Mouse (Mus musculus) ES-E14 (cell line): Measurements from ENCODE around the gene Lhfp. TPM values are rescaled to one million over a fixed set of nuclear protein-coding genes. Genes with fewer than 3 reads are reported as not detected.

Experiments
- DNase-seq: peaks from one replicate; pipeline ENCODE4 v3.0.0-alpha.2; 2013; ENCODE audit warnings: low read depth, low spot score
- H3K27ac ChIP-seq: 2 replicates; pipeline ENCODE4 v1.5.1; 2012; ENCODE audit warnings: low read depth, mild to moderate bottlenecking, low read length, moderate library complexity, mixed read lengths; ENCODE audit not compliant: poor library complexity, insufficient read depth, severe bottlenecking
- H3K36me3 ChIP-seq: 2 replicates; pipeline ENCODE4 v1.6.1; 2012; ENCODE audit warnings: mild to moderate bottlenecking, low read length, moderate library complexity, mixed read lengths; ENCODE audit not compliant: control insufficient read depth, poor library complexity, insufficient read depth, severe bottlenecking
- H3K4me1 ChIP-seq, 2 experiments: fragments of 150-350 bp in 1 of 2; sonication (generic) in 1 of 2; 2 replicates each; pipeline ENCODE4 v1.6.1; 2012; ENCODE audit warnings: low read length in 2 of 2, mild to moderate bottlenecking in 1 of 2, mixed read lengths in 1 of 2; ENCODE audit not compliant: control insufficient read depth in 2 of 2, insufficient read depth in 2 of 2, poor library complexity in 1 of 2
- H3K4me3 ChIP-seq, 2 experiments: fragments of 150-350 bp in 1 of 2; sonication (generic) in 1 of 2; 2 replicates each; pipeline ENCODE4 v1.5.1; 2012; ENCODE audit warnings: low read length in 2 of 2, low read depth in 1 of 2, mild to moderate bottlenecking in 1 of 2, mixed read lengths in 1 of 2; ENCODE audit not compliant: insufficient read depth in 1 of 2, poor library complexity in 1 of 2, severe bottlenecking in 1 of 2
- H3K9ac ChIP-seq: 2 replicates; pipeline ENCODE4 v1.6.1; 2012; ENCODE audit warnings: low read depth, mild to moderate bottlenecking, low read length, mixed read lengths; ENCODE audit not compliant: poor library complexity, insufficient read depth, severe bottlenecking
- H3K9me3 ChIP-seq: fragments of 150-350 bp; sonication (generic); 2 replicates; pipeline ENCODE4 v1.6.1; 2012; ENCODE audit warnings: low read depth, mild to moderate bottlenecking, low read length; ENCODE audit not compliant: control insufficient read depth, insufficient read depth
- CHD2 ChIP-seq: IDR thresholded peaks from 2 replicates; pipeline ENCODE4 v1.6.1; 2014; ENCODE audit warnings: mild to moderate bottlenecking, low read depth, low read length, inconsistent platforms
- HCFC1 ChIP-seq: IDR thresholded peaks from 2 replicates; pipeline ENCODE4 v1.6.1; 2012; ENCODE audit warnings: low read length, inconsistent platforms, borderline replicate concordance; ENCODE audit not compliant: insufficient read depth
- MAFK ChIP-seq: IDR thresholded peaks from 2 replicates; pipeline ENCODE4 v1.6.1; 2014; ENCODE audit warnings: mild to moderate bottlenecking, low read depth, low read length, inconsistent platforms; ENCODE audit not compliant: insufficient read depth
- ZC3H11A ChIP-seq: IDR thresholded peaks from 2 replicates; pipeline ENCODE4 v1.6.1; 2012; ENCODE audit warnings: low read depth, mild to moderate bottlenecking, inconsistent platforms, low read length, borderline replicate concordance
- ZNF384 ChIP-seq: IDR thresholded peaks from 2 replicates; pipeline ENCODE4 v1.6.1; 2012; ENCODE audit warnings: low read depth, low read length, inconsistent platforms
- in situ Hi-C, 2 experiments: fragments of 600-800 bp; cut with MboI; formaldehyde crosslinking; loops; one replicate each; pipeline ENCODE4 v1.15.1; 2025; ENCODE audit warnings: low sequenced_read_pairs in 2 of 2, inconsistent platforms in 1 of 2; ENCODE audit not compliant: unreplicated experiment in 2 of 2
- total RNA-seq: library from RNA; depleted of rRNA; stranded (reverse); fragments of 300-350 nt; gene quantifications from 2 replicates; pipeline ENCODE4 v1.2.3, GENCODE M21; 2012

Gene Lhfp
- total RNA-seq, 1 experiment = 20.2 TPM

GRCm38 (mm10) chr3:53169486-53169885 lies 128.2 kb downstream of the Lhfp start:
- no peak for DNase-seq
- Histone ChIP-seq H3K27ac (no peak overlapping the region), H3K4me1 (no peaks in the 10 kb centered on the region), H3K9ac (no peak overlapping the region), H3K9me3 (no peaks in the 10 kb centered on the region), H3K36me3 (no peaks in the 10 kb centered on the region), H3K4me3 (no peak overlapping the region)
- TF ChIP-seq ZC3H11A = no peak
- in situ Hi-C loops = no loop called here

- no peak overlapping the region for H3K4me3 ChIP-seq
- no peak overlapping the region for H3K27ac ChIP-seq
- no peak overlapping the region for H3K9ac ChIP-seq
- no peaks in the 10 kb centered on the region for H3K4me1 ChIP-seq
- no peak for DNase-seq
- H3K36me3 ChIP-seq = no peaks in the 10 kb centered on the region
- in situ Hi-C loops = no loop called here
- H3K9me3 ChIP-seq = no peaks in the 10 kb centered on the region
- TF ChIP-seq HCFC1 (no peak), ZC3H11A (no peak), CHD2 (no peak), ZNF384 (no peak), MAFK (no peak)
These were observed 132.2 kb downstream of the Lhfp start for GRCm38 (mm10) chr3:53173310-53174063.

- TF ChIP-seq ZC3H11A = no peak
- no peak for TF ChIP-seq HCFC1
- TF ChIP-seq CHD2 = no peak
- no peak for TF ChIP-seq MAFK
- TF ChIP-seq ZNF384 = no peak
- Histone ChIP-seq H3K9ac (no peak overlapping the region), H3K36me3 (no peaks in the 10 kb centered on the region), H3K27ac (no peak overlapping the region), H3K9me3 (no peaks in the 10 kb centered on the region), H3K4me1 (no peaks in the 10 kb centered on the region), H3K4me3 (no peak overlapping the region)
- DNase-seq = no peak
- in situ Hi-C loops = no loop called here
These were observed 138.6 kb downstream of the Lhfp start for GRCm38 (mm10) chr3:53179936-53180335.

- in situ Hi-C loops = no loop called here
- H3K4me1 ChIP-seq = no peaks in the 10 kb centered on the region
- no peaks in the 10 kb centered on the region for H3K9me3 ChIP-seq
- H3K4me3 ChIP-seq = no peak overlapping the region
- no peaks in the 10 kb centered on the region for H3K36me3 ChIP-seq
- no peak overlapping the region for H3K9ac ChIP-seq
- no peak overlapping the region for H3K27ac ChIP-seq
- TF ChIP-seq CHD2 (no peak), ZNF384 (no peak), MAFK (no peak), ZC3H11A (no peak), HCFC1 (no peak)
- DNase-seq = no peak
These were observed 144.1 kb downstream of the Lhfp start for GRCm38 (mm10) chr3:53185439-53185838.

GRCm38 (mm10) chr3:53193441-53193840 lies 152.1 kb downstream of the Lhfp start:
- no peak for TF ChIP-seq ZNF384
- TF ChIP-seq MAFK = no peak
- TF ChIP-seq CHD2 = no peak
- TF ChIP-seq ZC3H11A = no peak
- TF ChIP-seq HCFC1 = no peak
- H3K4me1 ChIP-seq = no peaks in the 10 kb centered on the region
- no peak for DNase-seq
- H3K36me3 ChIP-seq = no peaks in the 10 kb centered on the region
- H3K4me3 ChIP-seq = no peak overlapping the region
- H3K9ac ChIP-seq = no peak overlapping the region
- in situ Hi-C loops = no loop called here
- H3K9me3 ChIP-seq = no peaks in the 10 kb centered on the region
- H3K27ac ChIP-seq = no peak overlapping the region
